Mouse (Mus musculus): ENCODE measurements around the gene Trip10. TPM values are rescaled to one million over a fixed set of nuclear protein-coding genes. Genes with fewer than 3 reads are reported as not detected.

The Trip10 gene
- polyA plus RNA-seq (2021; fragmentation: Nextera tagmentation) = 3.4 and 3.6 TPM in 2 replicates
- long read RNA-seq, experiment 1, transcript Trip10-207 (14 exons, 2,016 nt) = minor isoform, 7 of 45 reads
- long read RNA-seq, experiment 1, transcript Trip10-201 (14 exons, 2,224 nt) = major isoform, 14 of 45 reads
- long read RNA-seq, experiment 1, partial matches to known transcripts = 11 of 45 reads
- long read RNA-seq, experiment 1, other reads (novel, unspliced or antisense) = 12 of 45 reads
- long read RNA-seq, experiment 2, partial matches to known transcripts = 1 of 4 reads
- long read RNA-seq, experiment 2, other reads (novel, unspliced or antisense) = 2 of 4 reads

DNA sequence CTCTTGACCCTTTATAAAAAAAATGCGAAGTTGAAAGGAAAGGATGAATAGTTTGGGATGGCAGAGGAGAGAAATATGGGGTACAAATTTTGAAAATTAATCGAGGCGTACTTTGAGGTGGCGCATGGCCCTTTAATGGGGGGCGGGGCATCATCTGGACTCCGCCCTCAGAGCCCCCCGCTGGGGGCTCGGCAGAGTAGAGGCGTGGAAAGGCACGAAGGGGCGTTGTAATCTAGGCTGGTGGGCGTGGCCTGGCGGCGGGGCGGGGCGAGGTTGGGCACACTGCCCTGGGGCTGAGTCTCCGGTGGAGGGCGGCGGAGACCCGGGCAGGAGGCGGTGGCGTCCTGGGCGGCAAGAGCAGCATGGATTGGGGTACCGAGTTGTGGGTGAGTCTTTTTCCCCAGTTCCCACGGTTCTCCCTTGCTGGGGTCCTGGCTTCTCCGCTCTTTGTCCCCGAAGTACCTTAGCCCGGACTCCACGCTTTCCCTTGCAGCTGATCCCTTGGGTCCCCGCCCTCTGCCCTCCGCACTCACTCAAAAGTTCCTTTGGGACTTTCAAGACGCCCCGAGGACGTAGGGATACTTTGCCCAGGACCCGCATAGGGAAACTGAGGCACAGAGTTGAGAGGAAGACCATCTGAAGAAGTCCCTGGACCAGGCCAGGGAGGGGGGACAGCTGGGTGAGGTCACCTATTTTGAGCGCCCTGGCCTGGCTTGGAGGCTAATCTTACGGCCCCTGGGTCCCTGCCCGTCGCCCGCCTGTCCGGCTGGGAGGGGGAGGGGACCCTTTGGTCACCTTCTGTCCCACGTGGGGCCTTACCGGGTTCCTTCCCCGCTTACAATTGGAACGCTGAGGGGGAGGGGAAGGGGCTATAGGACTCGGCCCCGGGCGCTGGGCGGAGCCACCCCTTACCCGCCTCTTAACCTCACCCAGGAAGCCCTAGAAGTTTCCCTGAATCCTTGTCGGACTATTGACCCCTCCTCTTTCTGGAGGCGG is at the start of gene Trip10:
Gene Trip10, plus strand, starts transcription at position 270 of the 996 bp plus-strand sequence.

DNA sequence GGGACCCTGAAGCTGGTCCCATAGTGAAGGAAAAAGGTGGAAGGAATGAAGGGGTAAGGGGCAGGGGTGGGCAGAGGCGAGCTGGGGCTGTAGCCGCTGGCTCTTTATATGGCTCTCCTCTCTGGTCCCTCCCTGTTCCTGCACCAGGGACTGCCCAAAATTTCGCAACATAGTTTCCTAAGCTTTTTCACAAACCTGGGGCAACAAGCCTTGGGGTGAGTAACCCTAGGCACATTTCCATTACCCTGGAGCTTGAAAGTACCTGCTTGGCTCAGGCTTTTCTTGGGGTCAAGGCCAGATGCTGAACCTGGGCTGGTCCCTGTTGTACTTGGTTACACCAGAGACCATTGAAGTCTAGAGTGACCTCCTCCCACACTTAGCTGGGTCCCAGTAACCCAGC is 21.2 kb upstream of the Trip10 start, which contains the start of gene C3:
Gene C3, minus strand, starts transcription at position 123 of the 400 bp plus-strand sequence.

DNA sequence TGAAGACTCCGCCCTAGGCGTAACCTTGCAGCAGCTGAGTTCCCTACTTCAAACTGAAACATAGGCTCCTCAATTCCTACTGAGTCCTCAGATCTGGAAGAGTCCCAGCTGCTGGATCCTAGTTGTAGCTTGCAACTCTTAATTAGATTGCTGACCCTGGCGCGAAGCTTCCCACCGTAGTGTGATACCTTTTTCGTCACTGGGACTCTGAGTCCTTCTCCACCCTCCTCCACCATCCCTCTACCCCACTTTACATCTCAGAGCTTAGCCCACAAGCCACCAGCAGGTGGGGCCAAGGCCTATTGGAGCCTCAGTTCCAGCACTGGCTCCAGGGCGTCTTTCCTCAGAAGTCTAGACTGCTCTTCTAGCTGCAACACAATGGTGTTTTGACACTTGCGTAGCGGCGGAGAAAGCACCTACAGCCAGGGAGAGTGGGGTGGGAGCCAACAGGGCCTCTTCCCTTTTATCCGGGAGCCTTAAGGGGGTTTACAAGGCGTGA is 1.0 kb upstream of the Trip10 start, which contains the start of gene Gpr108:
Gene Gpr108, minus strand, starts transcription at position 246 of the 499 bp plus-strand sequence.

DNA sequence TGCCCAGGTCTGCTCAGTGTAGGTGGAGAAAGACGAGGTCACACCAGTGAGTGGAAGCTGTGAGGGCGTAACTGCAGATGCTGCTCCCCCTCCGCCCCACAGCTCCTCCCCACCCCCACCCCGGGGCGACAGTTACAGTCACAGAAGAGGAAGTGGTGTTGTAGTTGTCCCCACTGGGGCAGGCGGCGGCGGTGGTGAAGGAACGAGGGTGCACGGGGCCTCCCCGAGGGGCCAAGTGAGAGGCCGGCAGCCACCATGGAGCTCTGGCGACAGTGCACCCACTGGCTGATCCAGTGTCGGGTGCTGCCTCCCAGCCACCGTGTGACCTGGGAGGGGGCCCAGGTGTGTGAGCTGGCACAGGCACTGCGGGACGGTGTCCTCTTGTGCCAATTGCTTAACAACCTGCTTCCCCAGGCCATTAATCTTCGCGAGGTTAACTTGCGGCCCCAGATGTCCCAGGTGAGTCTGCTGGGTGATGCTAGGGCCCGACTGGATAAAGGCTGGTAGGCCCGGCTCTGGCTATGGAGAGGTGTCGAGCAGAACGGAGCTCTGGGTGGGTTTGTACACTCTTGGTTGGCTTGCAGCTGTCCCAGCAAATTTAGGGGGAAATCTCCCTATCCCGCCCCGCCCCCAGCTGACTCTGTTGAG is 29.8 kb downstream of the Trip10 start, which contains the start of gene Vav1:
Gene Vav1, plus strand, starts transcription at position 158 of the 648 bp plus-strand sequence.

Other genes with a start within 250 kb of the Trip10 start
- not detected in 2 replicates for gene Pspn, start 249.4 kb upstream of the Trip10 start, polyA plus RNA-seq (2021; fragmentation: Nextera tagmentation)
- gene Gtf2f1, start 238.2 kb upstream of the Trip10 start, polyA plus RNA-seq (2021; fragmentation: Nextera tagmentation) = 63.0 and 79.7 TPM in 2 replicates
- gene Gm17949, start 238.0 kb upstream of the Trip10 start, polyA plus RNA-seq (2021; fragmentation: Nextera tagmentation) = not detected in 2 replicates
- 3.1 and 6.7 TPM in 2 replicates for gene Khsrp, start 217.9 kb upstream of the Trip10 start, polyA plus RNA-seq (2021; fragmentation: Nextera tagmentation)
- gene Slc25a41, start 207.8 kb upstream of the Trip10 start, polyA plus RNA-seq (2021; fragmentation: Nextera tagmentation) = not detected in 2 replicates
- gene Crb3, start 190.3 kb upstream of the Trip10 start, polyA plus RNA-seq (2021; fragmentation: Nextera tagmentation) = 1.4 and 1.5 TPM in 2 replicates
- gene Slc25a23, start 189.6 kb upstream of the Trip10 start, polyA plus RNA-seq (2021; fragmentation: Nextera tagmentation) = 31.3 and 177 TPM in 2 replicates
- gene Dennd1c, start 170.9 kb upstream of the Trip10 start, polyA plus RNA-seq (2021; fragmentation: Nextera tagmentation) = 0.29 and 0.58 TPM in 2 replicates
- gene Tubb4a, start 161.7 kb upstream of the Trip10 start, polyA plus RNA-seq (2021; fragmentation: Nextera tagmentation) = 603 and 657 TPM in 2 replicates
- gene Tnfsf9, start 144.1 kb upstream of the Trip10 start, polyA plus RNA-seq (2021; fragmentation: Nextera tagmentation) = 0.77 and 0.92 TPM in 2 replicates
- gene Cd70, start 99.7 kb upstream of the Trip10 start, polyA plus RNA-seq (2021; fragmentation: Nextera tagmentation) = 0.33 and 0.42 TPM in 2 replicates
- gene Tnfsf14, start 55.3 kb upstream of the Trip10 start, polyA plus RNA-seq (2021; fragmentation: Nextera tagmentation) = not detected in 2 replicates
- 0.19 and 0.49 TPM in 2 replicates for gene C3, start 21.3 kb upstream of the Trip10 start, polyA plus RNA-seq (2021; fragmentation: Nextera tagmentation)
- gene Gpr108, start 1.0 kb upstream of the Trip10 start, polyA plus RNA-seq (2021; fragmentation: Nextera tagmentation) = 23.5 TPM in 2 replicates
- gene Vav1, start 29.6 kb downstream of the Trip10 start, polyA plus RNA-seq (2021; fragmentation: Nextera tagmentation) = 1.8 TPM in 2 replicates
- gene Adgre1, start 109.2 kb downstream of the Trip10 start, polyA plus RNA-seq (2021; fragmentation: Nextera tagmentation) = 4.5 and 5.6 TPM in 2 replicates

Measured in left cerebral cortex, adult 6 months (tissue).